Mouse (Mus musculus) heart, postnatal 0 days (tissue): Measurements from ENCODE around the gene Mpeg1.

Source experiments
- CTCF ChIP-seq: IDR thresholded peaks from 2 replicates; pipeline ENCODE4 v1.5.1; 2016; ENCODE audit warnings: antibody characterized with exemption, control low read depth, low read depth
- EP300 ChIP-seq: IDR thresholded peaks from 2 replicates; pipeline ENCODE4 v1.6.1; 2016; ENCODE audit warnings: antibody characterized with exemption, low read depth

DNA sequence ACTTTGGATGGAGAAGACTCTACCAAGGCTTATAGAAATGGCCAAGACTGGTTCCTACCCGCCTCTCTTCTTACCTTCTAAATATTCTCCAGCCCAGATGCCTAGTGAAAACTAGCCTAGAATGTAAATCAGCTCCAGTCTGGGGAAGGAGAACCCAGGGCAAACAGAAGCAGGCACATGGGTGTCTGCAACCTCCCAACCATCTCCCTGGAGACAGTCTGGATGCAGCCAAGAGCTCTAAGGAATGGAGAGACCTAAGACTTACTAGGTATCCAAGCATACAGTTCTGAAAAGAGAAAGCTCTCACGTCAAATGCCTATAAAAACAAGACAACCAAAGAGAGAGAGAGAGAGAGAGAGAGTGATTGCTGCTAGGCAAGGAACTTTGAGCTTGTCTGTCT lies 37.3 kb downstream of the Mpeg1 start:
- no peak for TF ChIP-seq CTCF
- no peak for TF ChIP-seq EP300
